Mouse (Mus musculus) B cell, adult (primary cell): ENCODE measurements around the gene Mycl. TPM values are rescaled to one million over a fixed set of nuclear protein-coding genes. Genes with fewer than 3 reads are reported as not detected.

Experiments used
- total RNA-seq: library from RNA; stranded (reverse); gene quantifications from 4 replicates; pipeline ENCODE4 v1.2.4, GENCODE M21; 2023; ENCODE audit not compliant: inconsistent age

Mycl gene
- total RNA-seq, result 0.70 to 2.9 TPM (median 1.0 TPM) in 4 replicates

DNA sequence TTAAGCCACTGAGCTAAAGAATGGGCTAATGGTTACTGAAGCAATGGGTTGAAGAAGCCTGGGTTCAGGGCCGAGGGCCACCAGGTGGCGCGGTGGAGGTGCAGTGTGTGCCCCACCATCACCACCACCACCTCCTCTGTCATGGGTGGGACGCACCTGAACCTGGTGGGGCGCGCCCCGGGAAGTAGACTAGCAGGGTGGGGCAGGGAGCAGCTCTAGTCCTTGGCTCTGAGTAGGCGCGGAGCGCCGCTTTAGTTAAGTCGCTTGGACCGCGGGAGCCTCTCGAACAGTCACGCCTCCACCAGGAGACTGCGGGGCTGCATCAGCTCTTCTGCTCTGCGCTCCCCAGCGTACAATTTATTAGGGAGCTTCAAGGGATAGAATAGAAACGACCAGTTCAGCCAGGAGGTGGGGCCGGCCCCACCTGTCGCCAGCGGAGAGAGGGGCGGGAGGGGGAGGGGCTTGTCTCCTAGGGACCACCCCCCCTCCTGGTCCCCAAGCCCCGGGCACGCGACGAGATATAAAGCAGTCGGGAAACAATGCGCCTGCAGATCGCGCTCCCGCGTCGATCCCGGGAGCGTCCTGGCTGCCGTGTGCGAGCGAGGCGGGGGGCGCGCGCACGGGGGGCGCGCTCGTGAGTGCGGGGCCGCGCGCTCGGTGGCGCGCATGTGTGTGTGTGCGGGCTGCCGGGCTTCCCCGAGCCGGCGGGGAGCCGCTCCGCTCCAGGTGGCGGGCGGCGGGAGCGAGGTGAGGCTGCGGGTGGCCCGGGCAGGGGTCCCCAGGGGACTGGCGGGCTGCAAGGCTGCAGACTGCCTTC lies at the start of gene Mycl:
TSS of gene Mycl (plus strand) at position 249 of the 817 bp plus-strand sequence.

DNA sequence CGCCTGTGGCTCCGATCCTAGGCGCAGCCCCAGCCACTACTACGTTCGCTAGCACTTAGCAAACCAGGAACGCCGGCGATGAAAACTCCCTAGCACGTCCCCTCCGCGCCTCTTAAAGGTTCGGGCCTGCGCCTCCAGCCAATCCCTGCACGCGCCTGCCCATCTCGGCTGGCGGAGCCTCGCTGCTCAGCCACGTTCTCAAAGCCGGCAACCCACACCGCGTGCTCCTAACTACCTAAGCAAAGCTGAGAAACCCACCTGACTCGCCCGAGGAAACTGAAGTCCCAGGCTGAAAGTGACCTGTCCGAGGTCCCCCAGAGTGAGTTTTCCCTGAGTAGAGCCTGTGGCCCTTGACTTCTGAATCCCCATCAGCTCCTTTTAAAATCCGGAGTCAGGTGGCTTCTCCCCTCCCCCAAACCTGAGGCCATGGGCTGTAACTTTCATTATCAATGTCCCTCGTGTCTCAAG lies 34.3 kb upstream of the Mycl start, which contains the start of gene Mfsd2a:
TSS of gene Mfsd2a (minus strand) at position 89 of the 468 bp plus-strand sequence.

DNA sequence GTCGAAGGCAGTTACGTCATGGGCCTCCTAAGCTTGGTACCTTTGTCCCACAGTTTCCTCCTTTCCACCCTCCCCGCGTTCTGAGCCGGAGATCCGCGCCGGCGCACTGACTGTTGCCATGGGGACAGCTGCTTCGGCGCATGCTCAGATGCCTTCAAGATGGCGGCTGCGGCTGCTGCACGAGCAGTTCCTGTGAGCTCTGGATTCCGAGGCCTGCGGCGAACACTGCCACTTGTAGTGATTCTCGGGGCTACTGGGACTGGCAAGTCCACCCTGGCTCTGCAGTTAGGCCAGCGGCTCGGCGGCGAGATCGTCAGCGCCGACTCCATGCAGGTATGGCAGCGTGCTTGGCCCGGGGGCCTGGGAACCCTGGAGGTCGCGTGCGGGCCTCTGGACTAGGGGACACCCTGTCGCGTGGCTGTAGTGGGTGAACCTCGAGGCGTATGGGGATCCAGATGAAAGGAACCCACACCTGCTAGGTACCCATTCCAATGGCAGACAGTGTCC lies 21.1 kb downstream of the Mycl start, which contains the start of gene Trit1:
TSS of gene Trit1 (plus strand) at position 147 of the 507 bp plus-strand sequence.

Other genes with a start within 250 kb of the Mycl start
- 53.1 to 55.7 TPM (median 54.6 TPM) in 4 replicates for gene Ppt1, start 159.4 kb upstream of the Mycl start, total RNA-seq
- gene Cap1, start 109.6 kb upstream of the Mycl start, total RNA-seq, result 363 to 402 TPM (median 393 TPM) in 4 replicates
- gene Mfsd2a, start 34.5 kb upstream of the Mycl start, total RNA-seq, result 0.87 to 1.6 TPM (median 1.0 TPM) in 4 replicates
- 22.3 to 31.3 TPM (median 23.5 TPM) in 4 replicates for gene Trit1, start 20.9 kb downstream of the Mycl start, total RNA-seq
- not detected in 4 replicates for gene Bmp8b, start 109.5 kb downstream of the Mycl start, total RNA-seq
- not detected in 4 replicates for gene Oxct2b, start 120.6 kb downstream of the Mycl start, total RNA-seq
- 50.1 to 60.8 TPM (median 52.8 TPM) in 4 replicates for gene Ppie, start 144.3 kb downstream of the Mycl start, total RNA-seq
- 0.10 to 0.55 TPM (median 0.35 TPM) in 4 replicates for gene Hpcal4, start 187.6 kb downstream of the Mycl start, total RNA-seq
- gene Nt5c1a, start 205.9 kb downstream of the Mycl start, total RNA-seq, result not detected in 4 replicates
- gene Heyl, start 237.9 kb downstream of the Mycl start, total RNA-seq, result 0.38 to 1.5 TPM (median 0.86 TPM) in 4 replicates